Mouse (Mus musculus): ENCODE measurements around the gene Ptprm.

The Ptprm gene

GRCm38 (mm10) chr17:67133440-67134103 is 220.7 kb downstream of the Ptprm start:
- DNase-seq: peak; percentile 65

- no peak for DNase-seq
Observed at GRCm38 (mm10) chr17:67133026-67133425, 221.2 kb downstream of the Ptprm start.

GRCm38 (mm10) chr17:67127530-67127929 is 226.7 kb downstream of the Ptprm start:
- peak; percentile 70 for DNase-seq

- no peak for DNase-seq
Observed at GRCm38 (mm10) chr17:67125596-67125995, 228.7 kb downstream of the Ptprm start.

GRCm38 (mm10) chr17:67124294-67124693 is 230.0 kb downstream of the Ptprm start:
- DNase-seq: no peak

- no peak for DNase-seq
Observed at GRCm38 (mm10) chr17:67123722-67124121, 230.5 kb downstream of the Ptprm start.

- no peak for DNase-seq
Observed at GRCm38 (mm10) chr17:67120863-67121262, 233.4 kb downstream of the Ptprm start.

GRCm38 (mm10) chr17:67118676-67119340 is 235.4 kb downstream of the Ptprm start:
- no peak for DNase-seq

GRCm38 (mm10) chr17:67114842-67115241 is 239.4 kb downstream of the Ptprm start:
- no peak for DNase-seq

- DNase-seq: no peak
Observed at GRCm38 (mm10) chr17:67112679-67113078, 241.6 kb downstream of the Ptprm start.

GRCm38 (mm10) chr17:67106176-67106575 is 248.1 kb downstream of the Ptprm start:
- DNase-seq: no peak

- no peak for DNase-seq
Observed at GRCm38 (mm10) chr17:67102051-67102450, 252.2 kb downstream of the Ptprm start.

GRCm38 (mm10) chr17:67090997-67091396 is 263.3 kb downstream of the Ptprm start:
- no peak for DNase-seq

GRCm38 (mm10) chr17:67090153-67090552 is 264.1 kb downstream of the Ptprm start:
- no peak for DNase-seq

GRCm38 (mm10) chr17:67089611-67090010 is 264.6 kb downstream of the Ptprm start:
- DNase-seq: no peak

GRCm38 (mm10) chr17:67087585-67087984 is 266.7 kb downstream of the Ptprm start:
- no peak for DNase-seq

- DNase-seq: no peak
Observed at GRCm38 (mm10) chr17:67086811-67087210, 267.4 kb downstream of the Ptprm start.

GRCm38 (mm10) chr17:67084501-67084900 is 269.8 kb downstream of the Ptprm start:
- DNase-seq: no peak

GRCm38 (mm10) chr17:67084093-67084492 is 270.2 kb downstream of the Ptprm start:
- no peak for DNase-seq

GRCm38 (mm10) chr17:67079570-67079969 is 274.7 kb downstream of the Ptprm start:
- DNase-seq: no peak

GRCm38 (mm10) chr17:67073580-67073979 is 280.7 kb downstream of the Ptprm start:
- no peak for DNase-seq

GRCm38 (mm10) chr17:67073139-67073538 is 281.1 kb downstream of the Ptprm start:
- no peak for DNase-seq

- peak; percentile 39 for DNase-seq
Observed at GRCm38 (mm10) chr17:67071231-67072009, 282.8 kb downstream of the Ptprm start.

GRCm38 (mm10) chr17:67063611-67064010 is 290.6 kb downstream of the Ptprm start:
- DNase-seq: no peak
